ENCODE assay signal across 8 mouse cellular contexts in genomic region chr8:57512141-57513056, GRCm38 (mm10). TPM values are rescaled to one million over a fixed set of nuclear protein-coding genes. Genes with fewer than 3 reads are reported as not detected.
DNase-seq lines count a peak whose midpoint lies in the region; ATAC-seq and TF ChIP-seq lines count a peak whose summit lies in the region.

No protein-coding gene starts in this region.

- DNase-seq in left cerebral cortex, adult 2 months (ENCODE audit: extremely low spot score in 1 of 2, low spot score in 2 of 2), result no peak
- no peak for DNase-seq in left cerebral cortex, postnatal 25 days (ENCODE audit: low spot score in 2 of 2)
- DNase-seq in ZHBTc4 (ENCODE audit: low read depth, low spot score), result peak; percentile 71
- DNase-seq in forebrain, embryonic 10.5 days (ENCODE audit: extremely low spot score, low spot score), result peak; percentile 64
- DNase-seq in liver, postnatal 0 days, result peak; percentile 75

- ATAC-seq in inflammation-experienced regulatory T-cells, adult 6 months, result peak; percentile 6
- ATAC-seq in liver, postnatal 0 days, result peak; percentile 51
- ATAC-seq in stomach, embryonic 16.5 days (ENCODE audit: insufficient read depth, low FRiP score), result peak; percentile 39
- no peak for ATAC-seq in megakaryocyte-erythroid progenitor cell, adult 5-6 weeks (replicated peaks; ENCODE audit: low FRiP score, low TSS enrichment, poor library complexity, severe bottlenecking)

- peak overlapping the region; percentile 71 for H3K4me2 ChIP-seq in liver, postnatal 0 days (ENCODE audit: low read depth, low read length)
- peak overlapping the region; percentile 64 for H3K4me2 ChIP-seq in stomach, embryonic 16.5 days (ENCODE audit: low read depth, low read length)

- H3K27me3 ChIP-seq in forebrain, embryonic 10.5 days (ENCODE audit: poor library complexity, severe bottlenecking), result no peaks in the 10 kb centered on the region
- H3K27me3 ChIP-seq in liver, postnatal 0 days (ENCODE audit: insufficient read depth, low read length), result no peaks in the 10 kb centered on the region
- no peaks in the 10 kb centered on the region for H3K27me3 ChIP-seq in stomach, embryonic 16.5 days (ENCODE audit: control insufficient read depth, insufficient read depth, low read length)

- no peak for TF ChIP-seq CTCF in left cerebral cortex, adult 2 months (IDR thresholded peaks at IDR 0.05)
- no peak for TF ChIP-seq CTCF in liver, postnatal 0 days (IDR thresholded peaks at IDR 0.05; ENCODE audit: low read depth)

- intact Hi-C loops in left cerebral cortex, adult 2 months (cut with DNase I), result no loop called here
- intact Hi-C loops in left cerebral cortex, postnatal 25 days (cut with DNase I), result loop anchor here (5.0 kb wide), 1 partner anchor 80 kb away; no protein-coding TSS in a partner anchor

- H3K36me3 ChIP-seq in forebrain, embryonic 10.5 days (replicated peaks), result peaks cover 51% of the 10 kb centered on the region
- H3K36me3 ChIP-seq in liver, postnatal 0 days (replicated peaks; ENCODE audit: insufficient read depth, low read length), result peaks cover 31% of the 10 kb centered on the region
- H3K36me3 ChIP-seq in stomach, embryonic 16.5 days (ENCODE audit: control insufficient read depth, insufficient read depth, low read length), result peaks cover 6% of the 10 kb centered on the region

- H3K27ac ChIP-seq in left cerebral cortex, adult 2 months, result peak overlapping the region; percentile 84
- peak overlapping the region; percentile 100 for H3K27ac ChIP-seq in forebrain, embryonic 10.5 days
- H3K27ac ChIP-seq in liver, postnatal 0 days (ENCODE audit: low read depth), result peak overlapping the region; percentile 100
- peak overlapping the region; percentile 100 for H3K27ac ChIP-seq in stomach, embryonic 16.5 days (ENCODE audit: low read length)

- no peaks in the 10 kb centered on the region for H3K9me3 ChIP-seq in forebrain, embryonic 10.5 days
- no peaks in the 10 kb centered on the region for H3K9me3 ChIP-seq in liver, postnatal 0 days (ENCODE audit: low read length)
- H3K9me3 ChIP-seq in stomach, embryonic 16.5 days (replicated peaks; ENCODE audit: control insufficient read depth, low read length), result no peaks in the 10 kb centered on the region

- WGBS in forebrain, embryonic 10.5 days, result under 1% methylated on average over 84 of the region's 96 CpGs
- WGBS in liver, postnatal 0 days (ENCODE audit: insufficient replicate concordance), result under 1% methylated on average over 61 of the region's 96 CpGs
- WGBS in stomach, embryonic 16.5 days, result under 1% methylated on average over 84 of the region's 96 CpGs

- peak overlapping the region; percentile 93 for H3K4me3 ChIP-seq in left cerebral cortex, adult 2 months
- H3K4me3 ChIP-seq in forebrain, embryonic 10.5 days, result peak overlapping the region; percentile 91
- H3K4me3 ChIP-seq in liver, postnatal 0 days (ENCODE audit: low read depth, low read length), result peak overlapping the region; percentile 95
- H3K4me3 ChIP-seq in stomach, embryonic 16.5 days (replicated peaks; ENCODE audit: low read length), result peak overlapping the region; percentile 79

- no peak for TF ChIP-seq EP300 in liver, postnatal 0 days (IDR thresholded peaks at IDR 0.05; ENCODE audit: low read depth)

- H3K4me1 ChIP-seq in forebrain, embryonic 10.5 days, result peaks cover 23% of the 10 kb centered on the region
- peaks cover 13% of the 10 kb centered on the region; the same call in 1 of the 2 replicates for H3K4me1 ChIP-seq in liver, postnatal 0 days (ENCODE audit: insufficient read depth)
- peaks cover 6% of the 10 kb centered on the region; the same call in 1 of the 2 replicates for H3K4me1 ChIP-seq in stomach, embryonic 16.5 days (ENCODE audit: control insufficient read depth, insufficient read depth, low read length)

- H3K9ac ChIP-seq in liver, postnatal 0 days (replicated peaks), result peak overlapping the region; percentile 100
- H3K9ac ChIP-seq in stomach, embryonic 16.5 days (ENCODE audit: low read length), result peak overlapping the region; percentile 100

RNA-seq across cellular contexts. Expression of gene Hmgb2, which starts 0.7 kb away (rescaled TPM):
- total RNA-seq in left cerebral cortex, adult 2 months (2021), result 1 to 10 TPM; 3.9 to 6.4 TPM
- total RNA-seq in left cerebral cortex, postnatal 25 days (2021), result 1 to 10 TPM; 2.4 to 5.5 TPM
- polyA plus RNA-seq in forebrain, embryonic 10.5 days (2016; fragmentation: Nextera tagmentation; extraction: Ambion mirVana), result 671 and 721 TPM in 2 replicates
- polyA plus RNA-seq in inflammation-experienced regulatory T-cells, adult 6 months (2017; shearing (Covaris generic)), result 1,000 to 10,000 TPM in 1 of 3 experiments, 100 to 1,000 TPM in 2; 206 to 1,205 (median 248) TPM
- polyA plus RNA-seq in liver, postnatal 0 days (2015; fragmentation: Nextera tagmentation; extraction: Ambion mirVana), result 323 and 339 TPM in 2 replicates
- polyA plus RNA-seq in stomach, embryonic 16.5 days (2015; fragmentation: Nextera tagmentation; extraction: Ambion mirVana), result 221 and 345 TPM in 2 replicates
- 452 and 588 TPM in 2 replicates for total RNA-seq in megakaryocyte-erythroid progenitor cell, adult 5-6 weeks (2014; fragmentation: Nextera tagmentation)
- total RNA-seq in megakaryocyte-erythroid progenitor cell, adult 5-6 weeks (2017), result 396 and 475 TPM in 2 replicates

RNA-seq across cellular contexts. Expression of gene Sap30, which starts 24.7 kb away (rescaled TPM):
- total RNA-seq in left cerebral cortex, adult 2 months (2021), result 10 to 100 TPM in 1 of 2 experiments, 1 to 10 TPM in 1; 9.8 to 13.9 TPM
- 1 to 10 TPM; 8.3 to 8.6 TPM for total RNA-seq in left cerebral cortex, postnatal 25 days (2021)
- polyA plus RNA-seq in forebrain, embryonic 10.5 days (2016; fragmentation: Nextera tagmentation; extraction: Ambion mirVana), result 83.3 and 91.6 TPM in 2 replicates
- 1 to 10 TPM in 1 of 3 experiments, under 1 TPM in 1, not detected in 1; 0.39 to 2.6 TPM for polyA plus RNA-seq in inflammation-experienced regulatory T-cells, adult 6 months (2017; shearing (Covaris generic))
- 9.7 and 11.8 TPM in 2 replicates for polyA plus RNA-seq in liver, postnatal 0 days (2015; fragmentation: Nextera tagmentation; extraction: Ambion mirVana)
- polyA plus RNA-seq in stomach, embryonic 16.5 days (2015; fragmentation: Nextera tagmentation; extraction: Ambion mirVana), result 22.3 and 24.7 TPM in 2 replicates
- total RNA-seq in megakaryocyte-erythroid progenitor cell, adult 5-6 weeks (2014; fragmentation: Nextera tagmentation), result 18.0 and 22.8 TPM in 2 replicates
- total RNA-seq in megakaryocyte-erythroid progenitor cell, adult 5-6 weeks (2017), result 83.8 and 89.2 TPM in 2 replicates

RNA-seq across cellular contexts. Expression of gene Scrg1, which starts 56.7 kb away (rescaled TPM):
- 10 to 100 TPM; 41.1 to 42.5 TPM for total RNA-seq in left cerebral cortex, adult 2 months (2021)
- total RNA-seq in left cerebral cortex, postnatal 25 days (2021), result 10 to 100 TPM; 44.5 to 54.1 TPM
- polyA plus RNA-seq in forebrain, embryonic 10.5 days (2016; fragmentation: Nextera tagmentation; extraction: Ambion mirVana), result not detected in 2 replicates
- polyA plus RNA-seq in inflammation-experienced regulatory T-cells, adult 6 months (2017; shearing (Covaris generic)), result not detected
- 1.6 TPM in 2 replicates for polyA plus RNA-seq in liver, postnatal 0 days (2015; fragmentation: Nextera tagmentation; extraction: Ambion mirVana)
- 0.74 and 0.81 TPM in 2 replicates for polyA plus RNA-seq in stomach, embryonic 16.5 days (2015; fragmentation: Nextera tagmentation; extraction: Ambion mirVana)
- total RNA-seq in megakaryocyte-erythroid progenitor cell, adult 5-6 weeks (2014; fragmentation: Nextera tagmentation), result not detected in 2 replicates
- total RNA-seq in megakaryocyte-erythroid progenitor cell, adult 5-6 weeks (2017), result not detected in 2 replicates

Comparison
In these comparisons a context has a peak if more than half of its experiments do, and no peak if none do; other contexts are left out.
1. DNase-seq: peak in ZHBTc4 (single experiment), forebrain, embryonic 10.5 days (single experiment) and liver, postnatal 0 days (single experiment); none in left cerebral cortex, adult 2 months (0 of 2) and left cerebral cortex, postnatal 25 days (0 of 2).
2. Peak in every context shown above with its lines, with median percentiles within 50 percentile points of each other: H3K27ac ChIP-seq and H3K4me3 ChIP-seq.